Mouse (Mus musculus) heart, embryonic 14.5 days (tissue): Measurements from ENCODE around the gene Hsf2bp. TPM values are rescaled to one million over a fixed set of nuclear protein-coding genes. Genes with fewer than 3 reads are reported as not detected.
A peak's percentile ranks its signal among the peaks of the same experiment; 100 is the strongest.

Experiments
- ATAC-seq: fragments of 200-750 bp; cut with Nextera tagmentation; 2 replicates; pipeline ENCODE4 v1.8.0; 2017; ENCODE audit warnings: low read depth, moderate TSS enrichment; ENCODE audit not compliant: insufficient number of reproducible peaks, insufficient read depth, low FRiP score
- H3K27ac ChIP-seq, 2 experiments: fragments of 200-500 bp in 1 of 2; fragments of 300-500 bp in 1 of 2; sonication (generic) in 1 of 2; replicated peaks in 1 of 2; 2 replicates each; pipeline ENCODE4 v1.5.1; 2012 to 2014; ENCODE audit warnings: low read depth in 2 of 2, low read length in 2 of 2, control low read depth in 1 of 2, mild to moderate bottlenecking in 1 of 2, mixed read lengths in 1 of 2; ENCODE audit not compliant: control insufficient read depth in 1 of 2, insufficient read depth in 1 of 2
- H3K27me3 ChIP-seq: fragments of 300-500 bp; sonication (generic); 2 replicates; pipeline ENCODE4 v1.6.1; 2014; ENCODE audit warnings: mild to moderate bottlenecking, low read length, control low read depth; ENCODE audit not compliant: control insufficient read depth, insufficient read depth
- H3K36me3 ChIP-seq: fragments of 300-500 bp; sonication (generic); 2 replicates; pipeline ENCODE4 v1.6.1; 2014; ENCODE audit warnings: mild to moderate bottlenecking, control low read depth, low read length, mixed read lengths; ENCODE audit not compliant: control insufficient read depth, insufficient read depth
- H3K4me1 ChIP-seq, 2 experiments: fragments of 200-500 bp in 1 of 2; fragments of 300-500 bp in 1 of 2; sonication (generic) in 1 of 2; 2 replicates each; pipeline ENCODE4 v1.6.1; 2012 to 2014; ENCODE audit warnings: low read length in 2 of 2, control low read depth in 1 of 2, mixed read lengths in 1 of 2; ENCODE audit not compliant: control insufficient read depth in 2 of 2, insufficient read depth in 2 of 2
- H3K4me2 ChIP-seq: fragments of 300-500 bp; sonication (generic); 2 replicates; pipeline ENCODE4 v1.6.1; 2014; ENCODE audit warnings: mild to moderate bottlenecking, low read length
- H3K4me3 ChIP-seq, 2 experiments: fragments of 200-500 bp in 1 of 2; fragments of 300-500 bp in 1 of 2; sonication (generic) in 1 of 2; 2 replicates each; pipeline ENCODE4 v1.5.1; 2012 to 2014; ENCODE audit warnings: low read length in 2 of 2, mild to moderate bottlenecking in 2 of 2, control low read depth in 1 of 2, low read depth in 1 of 2, moderate library complexity in 1 of 2; ENCODE audit not compliant: control insufficient read depth in 1 of 2, insufficient read depth in 1 of 2
- H3K9ac ChIP-seq: fragments of 300-500 bp; sonication (generic); 2 replicates; pipeline ENCODE4 v1.6.1; 2014; ENCODE audit warnings: mild to moderate bottlenecking, low read length
- H3K9me3 ChIP-seq: fragments of 300-500 bp; sonication (generic); 2 replicates; pipeline ENCODE4 v1.6.1; 2016; ENCODE audit warnings: low read length, control low read depth; ENCODE audit not compliant: control insufficient read depth
- WGBS: fragments of 180-500 bp; shearing (Covaris S2); extraction: QIAGEN DNeasy Blood & Tissue Kit; methylation state at CpG from one replicate; pipeline ENCODE4 v1.1.7; 2014; 5-methylcytosine and 5-hydroxymethylcytosine counted together
- polyA plus RNA-seq: library from polyadenylated mRNA; unstranded; fragments of >200 nt; fragmentation: Nextera tagmentation; extraction: Ambion mirVana; gene quantifications from 2 replicates; pipeline ENCODE4 v1.2.1, GENCODE M21; 2014

The Hsf2bp gene
- polyA plus RNA-seq, 1 experiment from 2014 or later, result 0.11 TPM

GRCm38 (mm10) chr17:31937141-31937554, 99.0 kb downstream of the Hsf2bp start:
- H3K36me3 ChIP-seq, result no peaks in the 10 kb centered on the region
- H3K9ac ChIP-seq, result peak overlapping the region; percentile 42; the same call in 1 of the 2 replicates
- H3K9me3 ChIP-seq, result no peaks in the 10 kb centered on the region
- ATAC-seq, result peak; percentile 36; the same call in 1 of the 2 replicates
- H3K4me3 ChIP-seq, result no peak overlapping the region
- WGBS, result 18% methylated on average over 3 of the region's 3 CpGs
- H3K27me3 ChIP-seq, result no peaks in the 10 kb centered on the region
- peak overlapping the region in 1 of 2 experiments; percentile 49; a peak in 2 of 4 replicates for H3K27ac ChIP-seq
- peaks cover 23 to 28% of the 10 kb centered on the region in 2 experiments for H3K4me1 ChIP-seq
- H3K4me2 ChIP-seq, result no peak overlapping the region

GRCm38 (mm10) chr17:31935841-31936240, 100.3 kb downstream of the Hsf2bp start:
- H3K4me3 ChIP-seq, result no peak overlapping the region
- no peak overlapping the region for H3K9ac ChIP-seq
- H3K4me1 ChIP-seq, result peaks cover 29 to 31% of the 10 kb centered on the region in 2 experiments
- no peak overlapping the region for H3K27ac ChIP-seq
- ATAC-seq, result no peak
- H3K27me3 ChIP-seq, result no peaks in the 10 kb centered on the region
- 76% methylated on average over 3 of the region's 3 CpGs for WGBS
- no peaks in the 10 kb centered on the region for H3K36me3 ChIP-seq
- H3K4me2 ChIP-seq, result no peak overlapping the region
- no peaks in the 10 kb centered on the region for H3K9me3 ChIP-seq

GRCm38 (mm10) chr17:31935091-31935830, 100.9 kb downstream of the Hsf2bp start:
- Histone ChIP-seq H3K4me1 (peaks cover 28 to 30% of the 10 kb centered on the region in 2 experiments), H3K36me3 (no peaks in the 10 kb centered on the region), H3K27ac (no peak overlapping the region), H3K4me3 (no peak overlapping the region), H3K4me2 (no peak overlapping the region), H3K9ac (no peak overlapping the region), H3K9me3 (no peaks in the 10 kb centered on the region), H3K27me3 (no peaks in the 10 kb centered on the region)
- WGBS, result 78% methylated on average over 6 of the region's 6 CpGs
- ATAC-seq, result no peak

GRCm38 (mm10) chr17:31933956-31934355, 102.2 kb downstream of the Hsf2bp start:
- no peak overlapping the region for H3K27ac ChIP-seq
- no peaks in the 10 kb centered on the region for H3K9me3 ChIP-seq
- no peak for ATAC-seq
- no peaks in the 10 kb centered on the region for H3K27me3 ChIP-seq
- H3K4me2 ChIP-seq, result no peak overlapping the region
- H3K4me3 ChIP-seq, result no peak overlapping the region
- H3K36me3 ChIP-seq, result no peaks in the 10 kb centered on the region
- peaks cover 40 to 41% of the 10 kb centered on the region in 2 experiments for H3K4me1 ChIP-seq
- 72% methylated on average over 1 of the region's 1 CpGs for WGBS
- no peak overlapping the region for H3K9ac ChIP-seq

GRCm38 (mm10) chr17:31931499-31931898, 104.7 kb downstream of the Hsf2bp start:
- Histone ChIP-seq H3K4me2 (no peak overlapping the region), H3K36me3 (no peaks in the 10 kb centered on the region), H3K4me1 (peaks cover 30 to 31% of the 10 kb centered on the region in 2 experiments), H3K9ac (peak overlapping the region; percentile 55; the same call in 1 of the 2 replicates), H3K27me3 (no peaks in the 10 kb centered on the region), H3K4me3 (no peak overlapping the region), H3K27ac (peak overlapping the region; percentile 77 to 79), H3K9me3 (no peaks in the 10 kb centered on the region)
- 40% methylated on average over 7 of the region's 7 CpGs for WGBS
- ATAC-seq, result peak; percentile 41

- peak; percentile 41; the same call in 1 of the 2 replicates for ATAC-seq
- H3K27ac ChIP-seq, result peak overlapping the region; percentile 44 to 66
- no peak overlapping the region for H3K4me3 ChIP-seq
Measured at GRCm38 (mm10) chr17:31929844-31930715, 106.1 kb downstream of the Hsf2bp start.

GRCm38 (mm10) chr17:31929032-31929431, 107.1 kb downstream of the Hsf2bp start:
- Histone ChIP-seq H3K9ac (no peak overlapping the region), H3K27ac (no peak overlapping the region), H3K9me3 (no peaks in the 10 kb centered on the region), H3K4me2 (no peak overlapping the region), H3K4me1 (peaks cover 29 to 31% of the 10 kb centered on the region in 2 experiments), H3K4me3 (no peak overlapping the region), H3K36me3 (no peaks in the 10 kb centered on the region), H3K27me3 (no peaks in the 10 kb centered on the region)
- 57% methylated on average over 6 of the region's 6 CpGs for WGBS
- no peak for ATAC-seq

More at GRCm38 (mm10) chr17:31929844-31930715, 106.1 kb downstream of the Hsf2bp start:
- Histone ChIP-seq H3K36me3 (no peaks in the 10 kb centered on the region), H3K4me2 (peak overlapping the region; percentile 18; the same call in 1 of the 2 replicates), H3K9me3 (no peaks in the 10 kb centered on the region), H3K4me1 (peaks cover 29 to 31% of the 10 kb centered on the region in 2 experiments), H3K9ac (no peak overlapping the region), H3K27me3 (no peaks in the 10 kb centered on the region)
- 44% methylated on average over 13 of the region's 13 CpGs for WGBS
